Mouse (Mus musculus): ENCODE data around the gene Ttll8.

DNA sequence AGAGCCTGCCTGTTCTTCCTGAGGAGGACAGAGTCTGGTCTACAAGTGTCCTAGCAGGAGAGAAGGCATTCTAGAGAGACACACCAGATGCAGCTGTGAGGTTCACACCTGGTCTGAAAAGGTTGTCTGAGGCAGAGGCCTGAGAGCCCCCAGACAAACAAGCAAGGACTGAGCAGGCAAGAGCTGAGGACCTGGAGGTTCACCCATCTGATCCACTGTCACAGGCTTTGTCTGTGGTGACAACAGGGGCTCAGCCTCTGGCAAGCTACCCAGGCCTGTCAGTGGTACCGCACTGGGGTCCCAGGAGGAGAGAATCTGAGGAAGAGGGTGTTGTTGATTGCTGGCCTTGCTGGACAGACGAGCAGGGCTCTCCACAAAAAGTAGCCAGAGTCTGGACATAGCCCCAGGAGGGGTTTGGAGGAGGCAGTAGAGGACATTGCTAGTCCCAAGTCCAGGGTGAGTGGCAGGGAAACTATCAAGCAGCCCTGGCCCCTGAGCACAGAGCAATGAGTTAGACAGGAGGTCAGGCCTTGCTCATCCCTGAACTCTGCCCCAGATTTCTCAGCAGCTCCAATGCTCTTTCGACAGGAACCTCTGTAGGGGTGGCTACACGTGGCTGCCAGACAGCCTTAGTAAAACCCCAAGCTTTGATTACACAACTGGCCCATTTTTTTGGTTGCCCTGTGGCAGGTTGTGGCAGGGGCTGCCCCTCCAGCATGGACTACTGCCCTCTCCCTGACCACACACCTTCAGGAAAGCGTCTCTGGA is 83.6 kb downstream of the Ttll8 start:
- TF ChIP-seq POLR2A (IDR thresholded peaks at IDR 0.05; ENCODE audit: low read depth, low read length) = no peak
- TF ChIP-seq CTCF (conservative IDR thresholded peaks at IDR 0.05; ENCODE audit: insufficient read depth, insufficient read length, low read depth, low read length) = no peak

Measured in kidney, adult 2 months (tissue).